Mouse (Mus musculus): ENCODE data around the gene Pxmp2.

GRCm38 (mm10) chr5:110308861-110309260, 22.9 kb upstream of the Pxmp2 start:
- TF ChIP-seq CTCF (IDR thresholded peaks at IDR 0.05; ENCODE audit: control insufficient read depth, insufficient read depth, insufficient read length) (no peak), MYOG (IDR thresholded peaks at IDR 0.05; ENCODE audit: control insufficient read depth, extremely low read depth, insufficient read length) (no peak), USF1 (IDR thresholded peaks at IDR 0.05; ENCODE audit: low read depth) (no peak), MYOD1 (IDR thresholded peaks at IDR 0.05; ENCODE audit: control insufficient read depth, insufficient read length, low read depth) (no peak), MAX (IDR thresholded peaks at IDR 0.05) (no peak), FOSL1 (IDR thresholded peaks at IDR 0.05; ENCODE audit: insufficient read depth, low read length, poor library complexity, severe bottlenecking) (no peak), CEBPB (IDR thresholded peaks at IDR 0.05; ENCODE audit: low read depth) (no peak)
